Mouse (Mus musculus) kidney, postnatal 10 days (tissue): Measurements from ENCODE around the gene Rhpn2.
"Not testable (repeated sequence)": the region's sequence is repeated elsewhere in the genome, so short reads cannot be mapped to it uniquely, and the experiment has no call there.

Source experiments
- DNase-seq: peaks from one replicate; pipeline ENCODE4 v3.0.0; 2021; ENCODE audit warnings: mixed read lengths

The Rhpn2 gene

GRCm38 (mm10) chr7:35333692-35334526 is at the start of gene Rhpn2:
TSS of gene Rhpn2 (plus strand) at chr7:35334170.
- DNase-seq, result peak; percentile 100

DNA sequence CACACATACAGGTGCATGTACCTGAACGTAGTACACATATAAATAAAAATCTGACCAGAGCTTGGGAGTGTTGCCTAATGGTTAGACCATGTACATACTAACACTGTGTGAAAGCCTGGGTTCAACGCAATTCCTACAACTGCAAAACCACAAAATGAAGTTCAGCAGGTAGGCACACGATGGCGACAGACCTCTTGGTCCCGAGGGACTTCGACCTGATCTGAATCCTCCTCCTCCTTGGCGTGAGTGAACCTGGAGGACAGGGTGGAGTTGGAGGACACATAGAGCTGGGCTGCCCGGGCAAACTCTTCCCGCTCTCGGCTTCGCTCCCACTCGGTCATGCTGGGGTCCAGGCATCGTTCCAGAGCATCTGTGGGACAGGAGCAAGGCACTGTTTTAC is 40.5 kb upstream of the Rhpn2 start:
- DNase-seq, result no peak

DNA sequence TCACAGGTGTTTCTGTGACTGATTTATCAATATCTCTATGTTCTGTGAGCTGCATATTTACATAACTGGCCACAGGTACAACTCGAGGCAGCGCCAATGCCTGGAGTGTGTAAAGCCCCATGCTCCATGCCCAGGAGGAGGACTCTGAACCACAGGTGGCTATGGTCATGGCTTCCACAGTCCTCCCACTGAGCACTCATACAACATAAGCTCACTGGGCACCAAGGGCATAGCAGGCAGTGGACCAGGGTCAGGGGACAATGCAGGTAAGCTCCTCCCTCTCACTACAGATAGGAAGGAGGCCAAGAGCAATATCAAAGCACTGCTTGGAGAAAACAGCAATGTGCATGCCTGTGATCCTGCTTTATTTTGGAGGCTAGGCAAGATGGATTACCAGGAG is 38.3 kb upstream of the Rhpn2 start:
- DNase-seq, result no peak

DNA sequence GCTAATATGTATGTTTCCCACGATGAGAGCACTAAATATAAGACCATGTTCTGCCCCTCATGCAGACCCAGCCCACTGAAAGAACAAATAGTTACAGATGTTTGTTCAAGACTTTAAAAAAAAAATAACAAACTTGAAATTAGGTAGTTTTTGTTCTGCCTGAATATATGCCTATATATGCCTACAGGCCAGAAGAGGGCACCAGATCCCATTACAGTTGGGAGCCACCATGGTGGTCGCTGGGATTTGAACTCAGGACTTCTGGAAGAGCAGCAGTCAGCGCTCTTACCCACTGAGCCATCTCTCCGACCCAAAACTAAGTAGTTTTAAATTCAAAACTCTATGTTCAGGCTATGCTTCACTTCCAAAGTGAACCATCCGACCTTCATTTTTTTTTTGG is 36.1 kb upstream of the Rhpn2 start:
- DNase-seq, result no peak

DNA sequence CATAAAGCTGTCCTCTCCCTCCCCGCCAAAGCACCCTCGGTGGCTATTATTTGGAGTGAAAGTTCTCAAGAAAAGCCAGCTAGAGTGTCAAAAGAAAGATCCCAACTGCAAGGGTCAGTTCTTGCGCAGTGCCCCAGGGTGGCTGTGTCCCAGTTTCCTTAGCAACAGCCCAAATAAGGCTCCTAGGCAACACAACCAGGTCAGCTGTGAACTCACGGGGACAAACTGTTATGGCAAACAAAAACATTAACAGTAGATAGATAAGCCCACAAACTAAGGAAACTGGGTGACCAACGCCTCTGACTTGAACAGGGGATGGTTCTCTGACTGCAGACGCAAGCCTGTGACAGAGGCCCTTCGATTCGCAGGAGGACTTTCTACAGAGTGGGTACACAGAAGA is 34.3 kb upstream of the Rhpn2 start:
- no peak for DNase-seq

GRCm38 (mm10) chr7:35300792-35301191 is 33.2 kb upstream of the Rhpn2 start:
- DNase-seq, result no peak

DNA sequence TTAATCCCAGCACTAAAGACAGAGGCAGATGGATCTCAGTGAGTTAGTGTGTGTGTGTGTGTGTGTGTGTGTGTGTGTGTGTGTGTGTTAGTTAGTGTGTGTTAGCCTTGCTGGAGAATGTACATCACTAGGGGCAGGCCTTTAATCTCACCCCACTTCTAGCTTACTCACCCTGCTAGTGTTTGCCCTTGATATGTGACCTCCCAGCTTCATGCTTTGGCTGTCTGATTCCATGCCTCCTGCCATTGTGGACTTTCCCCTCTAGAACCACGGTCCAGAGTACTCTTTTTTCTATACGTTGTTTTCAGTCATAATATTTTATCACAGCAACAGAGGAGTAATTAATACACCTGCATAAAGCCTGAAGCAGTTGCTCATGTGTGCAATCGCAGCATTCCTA is 22.8 kb upstream of the Rhpn2 start:
- no peak for DNase-seq

- no peak for DNase-seq
These were observed 19.8 kb upstream of the Rhpn2 start for GRCm38 (mm10) chr7:35314156-35314555.

DNA sequence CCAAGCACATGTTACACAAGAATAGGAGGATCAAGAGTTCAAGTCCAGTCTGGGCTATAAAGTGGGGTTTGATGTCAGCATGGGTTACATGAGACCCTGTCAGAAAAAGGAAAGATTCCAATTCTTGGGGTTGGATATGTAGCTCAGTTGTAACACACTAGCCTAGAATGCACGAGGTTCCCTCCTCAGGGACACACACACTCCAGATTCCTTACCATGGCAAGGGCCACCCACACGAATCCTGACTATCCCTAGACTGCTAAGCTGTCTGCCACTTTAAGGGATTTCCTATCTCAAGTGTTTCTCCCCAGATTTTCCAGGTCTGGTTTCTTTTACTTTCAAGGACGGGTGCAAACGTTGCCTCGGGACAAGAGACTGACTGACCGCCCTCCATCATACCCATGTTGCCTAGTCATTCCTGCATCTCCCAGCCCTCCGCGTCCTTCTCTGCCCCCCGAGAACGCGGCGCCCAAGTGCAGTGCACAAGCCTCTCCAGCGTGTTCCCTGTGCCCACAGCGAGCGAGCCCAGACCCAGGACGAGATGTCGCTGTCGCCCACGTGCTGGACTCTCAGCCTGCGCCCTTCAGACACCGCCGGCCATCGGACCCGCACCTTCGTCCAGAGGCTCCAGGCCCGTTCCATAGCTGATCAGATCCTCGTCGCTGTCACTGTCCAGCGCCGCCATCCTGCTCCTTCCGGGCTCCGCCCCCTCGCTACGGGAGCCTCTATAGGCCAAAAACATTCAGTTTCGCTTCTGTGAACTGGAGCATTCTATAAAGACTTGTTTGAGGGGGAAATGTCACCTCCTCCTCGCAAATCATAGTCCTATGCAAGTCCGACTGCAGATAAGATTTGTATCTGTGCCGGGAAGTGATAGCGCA is 16.0 kb upstream of the Rhpn2 start, which contains the start of gene Gpatch1:
TSS of gene Gpatch1 (minus strand) at position 712 of the 881 bp plus-strand sequence.
- DNase-seq, result peak; percentile 97

GRCm38 (mm10) chr7:35319221-35319620 is 14.7 kb upstream of the Rhpn2 start:
- not testable (repeated sequence) for DNase-seq

- DNase-seq, result no peak
These were observed 14.2 kb upstream of the Rhpn2 start for GRCm38 (mm10) chr7:35319755-35320154.

DNA sequence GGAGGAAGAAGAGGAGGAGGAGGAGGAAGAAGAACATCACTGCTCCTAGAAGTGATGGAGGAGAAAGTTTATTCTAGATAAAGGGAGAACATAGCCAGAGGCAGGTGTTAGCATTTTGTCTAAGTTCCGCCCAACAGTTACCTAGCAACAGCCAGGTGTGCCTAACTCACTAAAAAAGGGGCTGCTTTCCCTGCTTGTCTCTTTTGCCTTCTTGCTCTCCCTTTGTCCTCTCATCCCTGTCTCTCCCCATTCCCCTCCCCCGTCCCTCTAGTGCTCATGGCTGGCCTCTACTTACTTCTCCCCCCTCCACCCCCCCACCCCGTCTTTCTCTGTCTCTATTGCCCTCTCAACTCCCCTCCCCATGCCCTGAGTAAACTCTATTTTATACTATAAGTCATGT is 11.8 kb upstream of the Rhpn2 start:
- DNase-seq, result no peak

GRCm38 (mm10) chr7:35322732-35323420 is 11.1 kb upstream of the Rhpn2 start:
- no peak for DNase-seq

DNA sequence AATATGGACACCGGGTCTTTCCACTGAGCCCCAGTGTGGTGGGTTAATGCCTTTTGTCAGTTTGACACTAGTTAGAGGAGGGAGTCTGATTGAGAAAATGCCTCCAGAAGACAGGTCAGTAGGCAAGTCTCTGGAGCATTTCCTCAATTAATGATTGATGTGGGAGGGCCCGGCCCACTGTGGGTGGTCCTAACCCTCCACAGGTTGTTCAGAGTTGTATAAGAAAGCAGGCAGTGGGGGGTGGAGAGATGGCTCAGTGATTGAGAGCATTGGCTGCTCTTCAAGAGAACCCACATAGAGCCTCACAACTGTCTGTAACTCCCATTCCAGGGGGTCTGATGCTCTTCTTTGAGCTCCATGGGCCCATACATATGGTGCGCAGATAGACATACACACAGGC is 2.4 kb upstream of the Rhpn2 start:
- DNase-seq, result peak; percentile 65

GRCm38 (mm10) chr7:35333231-35333651 is 729 bp upstream of the Rhpn2 start:
- DNase-seq, result peak; percentile 68

DNA sequence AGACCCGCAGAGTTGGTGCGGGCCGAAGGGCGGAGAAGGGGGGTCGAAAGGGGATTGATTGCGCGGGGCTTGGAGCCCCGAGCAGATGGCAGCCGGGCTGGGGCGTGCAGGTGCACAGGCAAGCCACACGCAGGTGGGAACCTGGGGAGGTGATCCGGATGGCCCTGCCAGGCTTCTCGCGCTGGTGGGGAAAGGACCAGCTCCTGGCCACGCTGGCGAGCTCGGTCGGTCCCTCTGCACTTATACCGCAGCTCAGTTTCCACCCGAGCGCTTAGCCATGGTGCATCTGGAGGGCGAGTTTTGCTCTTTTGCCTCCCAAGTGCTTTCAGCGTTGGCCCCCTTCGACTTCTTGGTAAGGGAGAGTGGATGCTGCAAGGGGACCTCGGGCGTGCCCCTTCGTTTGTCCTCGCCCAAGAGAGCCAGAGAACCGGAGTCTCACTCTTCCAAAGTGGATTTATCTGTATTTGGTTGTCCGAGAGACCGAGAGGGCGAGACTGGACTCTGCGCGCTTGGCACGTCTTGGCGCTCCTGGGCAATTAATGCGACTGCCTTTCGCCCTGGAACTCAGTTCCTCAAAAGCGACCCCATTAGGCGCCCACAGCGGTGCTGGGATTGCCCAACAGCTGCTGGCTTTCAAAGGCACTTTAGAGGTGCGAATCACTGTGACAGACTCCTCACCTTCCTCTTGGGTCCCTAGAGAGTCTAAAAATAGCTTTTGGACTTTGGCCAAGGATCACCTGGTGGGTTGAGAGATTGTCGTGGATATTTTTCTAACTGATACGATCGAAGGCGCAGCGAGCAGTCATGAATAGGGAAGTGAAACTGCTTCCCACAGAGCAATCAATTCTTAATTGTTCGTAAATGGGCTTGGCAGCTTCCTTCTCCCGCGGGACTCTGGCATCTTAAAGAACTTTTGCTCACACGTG is 820 bp downstream of the Rhpn2 start:
- DNase-seq, result peak; percentile 52

GRCm38 (mm10) chr7:35340196-35340595 is 6.2 kb downstream of the Rhpn2 start:
- DNase-seq, result no peak

GRCm38 (mm10) chr7:35341282-35341681 is 7.3 kb downstream of the Rhpn2 start:
- peak; percentile 47 for DNase-seq

- DNase-seq, result no peak
These were observed 8.5 kb downstream of the Rhpn2 start for GRCm38 (mm10) chr7:35342498-35342897.

DNA sequence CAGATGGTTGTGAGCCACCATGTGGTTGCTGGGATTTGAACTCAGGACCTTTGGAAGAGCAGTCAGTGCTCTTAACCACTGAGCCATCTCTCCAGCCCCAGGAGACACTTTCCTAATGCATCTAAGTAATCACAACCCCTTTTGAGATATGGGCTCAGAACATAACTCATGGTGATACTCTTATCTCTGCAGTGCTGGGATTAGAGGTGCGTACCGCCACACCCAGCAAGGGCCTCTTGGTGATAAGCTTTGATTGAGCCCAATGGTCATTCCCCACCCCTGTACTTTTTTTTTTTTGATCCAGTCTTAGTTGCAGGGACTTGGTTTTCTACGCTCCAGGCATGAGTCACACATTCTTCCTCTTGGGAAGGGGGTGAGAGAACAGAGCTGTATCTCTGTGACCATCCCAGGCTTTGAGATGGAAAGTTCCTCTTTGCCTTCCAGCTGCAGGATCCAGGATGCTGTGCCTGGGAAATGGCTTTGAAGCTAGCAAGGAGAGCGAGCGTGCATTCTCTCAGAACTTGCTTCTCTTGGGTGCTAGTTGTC is 10.9 kb downstream of the Rhpn2 start:
- no peak for DNase-seq

GRCm38 (mm10) chr7:35347918-35348700 is 14.1 kb downstream of the Rhpn2 start:
- no peak for DNase-seq
